Mouse (Mus musculus) heart, postnatal 25 days (tissue): Measurements from ENCODE around the gene Anks1b. TPM values are rescaled to one million over a fixed set of nuclear protein-coding genes. Genes with fewer than 3 reads are reported as not detected.

ENCODE experiments used
- DNase-seq: peaks from one replicate; pipeline ENCODE4 v3.0.0; 2022; ENCODE audit warnings: low spot score
- intact Hi-C: fragments of 180-260 bp; cut with DNase I; formaldehyde crosslinking; loops from one replicate; pipeline ENCODE4 v1.15.1; 2025
- total RNA-seq, 2 experiments: library from RNA; stranded (reverse); gene quantifications; 2 replicates each; pipeline ENCODE4 v1.2.3; 2021

Anks1b gene
- total RNA-seq, 2 experiments from 2014 or later, result 0.48 to 0.70 TPM

DNA sequence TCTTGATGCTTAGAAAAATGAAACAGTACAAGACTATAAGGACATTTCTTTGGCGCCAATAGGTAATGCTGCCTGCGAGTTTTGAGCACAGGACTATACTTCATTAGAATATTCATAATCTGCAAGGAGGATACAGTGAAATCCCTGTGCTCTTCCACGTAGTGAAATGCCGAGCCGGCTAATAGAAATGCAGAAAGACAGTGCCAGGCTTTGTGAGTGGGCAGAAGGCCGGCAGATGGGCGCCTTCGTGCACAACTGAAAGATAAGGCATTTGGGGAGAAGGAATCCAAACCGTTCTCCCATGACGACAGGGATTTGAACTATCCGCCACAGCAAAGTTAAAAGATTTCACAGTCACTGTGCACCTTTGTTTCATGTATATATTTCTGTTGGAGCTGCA, 1019.4 kb downstream of the Anks1b start:
- DNase-seq, result no peak
- intact Hi-C loops, result no loop called here

DNA sequence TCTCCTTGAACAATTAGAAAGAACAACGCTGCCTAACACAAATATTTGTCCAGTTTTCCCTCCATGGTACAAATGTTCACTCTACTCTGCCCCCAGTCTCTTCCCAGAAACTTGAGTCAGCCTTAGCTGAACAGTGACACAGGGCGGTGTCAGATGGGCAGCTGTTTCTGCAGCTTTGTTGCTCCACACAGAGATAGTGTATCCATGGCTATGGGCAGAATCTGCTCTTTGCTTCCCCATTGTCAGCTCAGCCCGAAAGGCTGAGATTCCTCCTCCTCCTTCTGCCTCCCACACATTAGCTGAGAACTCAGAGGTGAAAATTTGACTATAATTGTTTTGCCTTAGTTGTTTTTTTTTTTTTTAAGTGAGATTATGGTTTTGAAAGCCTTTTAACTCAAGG, 1024.6 kb downstream of the Anks1b start:
- intact Hi-C loops, result no loop called here
- peak; percentile 3 for DNase-seq

DNA sequence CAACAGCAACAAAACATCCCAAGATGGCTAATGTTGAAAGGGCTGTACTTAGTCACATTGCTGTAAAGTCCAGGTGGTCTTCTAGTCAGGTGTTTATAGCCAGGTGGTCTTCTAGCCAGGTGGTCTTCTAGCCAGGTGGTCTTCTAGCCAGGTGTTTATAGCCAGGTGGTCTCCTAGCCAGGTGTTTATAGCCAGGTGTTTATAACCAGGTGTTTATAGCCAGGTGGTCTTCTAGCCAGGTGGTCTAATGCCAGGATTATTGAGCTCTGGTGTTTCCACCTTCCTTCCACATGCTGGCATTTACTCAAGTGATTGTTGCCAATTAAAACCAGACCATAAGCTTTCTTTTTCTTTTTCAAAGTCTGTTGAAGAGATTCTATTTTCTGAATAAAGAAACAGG, 1030.9 kb downstream of the Anks1b start:
- no peak for DNase-seq
- intact Hi-C loops, result no loop called here

DNA sequence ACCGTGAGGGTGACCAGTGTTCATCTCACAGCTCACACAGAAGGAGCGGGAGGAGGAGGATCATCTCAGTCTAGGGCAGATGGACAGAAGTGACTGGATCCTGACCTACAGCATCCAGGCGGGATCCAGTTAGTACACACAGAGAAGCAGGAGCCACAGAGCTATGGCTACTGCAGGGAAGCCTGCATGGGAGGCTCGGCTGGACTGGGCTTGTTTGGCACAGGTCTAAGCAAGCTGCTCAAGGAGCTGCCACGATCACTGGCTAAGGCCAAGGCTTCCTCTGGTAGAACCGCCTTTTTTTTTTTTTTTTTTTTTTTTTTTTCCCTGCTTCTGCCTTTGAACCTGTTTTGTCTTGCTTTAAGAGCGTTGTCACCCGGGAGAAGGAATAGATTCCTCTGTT, 1034.1 kb downstream of the Anks1b start:
- intact Hi-C loops, result no loop called here
- no peak for DNase-seq

DNA sequence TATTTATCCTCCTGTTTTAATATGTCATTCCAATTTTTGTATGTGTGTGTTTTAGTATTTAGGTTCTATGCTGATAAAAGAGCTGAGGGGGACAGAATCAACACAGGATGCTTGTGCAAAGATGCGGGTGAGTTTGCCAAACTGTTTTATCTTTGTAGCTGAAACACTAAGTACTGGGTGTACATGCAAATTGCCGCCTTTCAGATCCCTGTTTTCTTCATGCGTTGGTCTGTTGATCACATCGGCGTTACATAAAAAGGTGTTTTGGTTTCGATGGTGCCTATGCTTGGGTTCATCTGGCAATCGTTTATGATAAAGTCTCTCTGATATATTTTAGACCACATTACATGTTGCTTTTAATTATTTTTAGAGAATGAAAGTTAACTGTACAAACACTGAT, 1050.2 kb downstream of the Anks1b start:
- intact Hi-C loops, result no loop called here
- DNase-seq, result no peak

DNA sequence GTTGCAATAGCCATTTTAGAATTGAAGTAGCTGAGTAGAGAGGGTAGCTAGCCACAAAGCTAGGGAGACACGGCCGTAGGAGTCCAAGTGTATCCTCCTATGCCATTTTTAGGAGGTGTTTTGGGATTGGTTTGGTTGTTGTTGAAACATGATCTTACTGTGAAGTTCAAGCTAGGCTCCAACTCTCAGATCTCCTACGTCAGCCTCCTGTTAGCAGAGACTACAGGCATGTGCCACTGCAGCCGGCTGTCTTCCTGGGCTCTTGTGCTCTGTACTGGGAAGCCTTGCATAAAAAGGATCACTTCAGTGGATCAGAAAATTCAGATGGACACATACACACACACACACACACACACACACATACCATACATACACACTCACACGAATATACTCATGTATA, 1059.8 kb downstream of the Anks1b start:
- intact Hi-C loops, result no loop called here
- no peak for DNase-seq

DNA sequence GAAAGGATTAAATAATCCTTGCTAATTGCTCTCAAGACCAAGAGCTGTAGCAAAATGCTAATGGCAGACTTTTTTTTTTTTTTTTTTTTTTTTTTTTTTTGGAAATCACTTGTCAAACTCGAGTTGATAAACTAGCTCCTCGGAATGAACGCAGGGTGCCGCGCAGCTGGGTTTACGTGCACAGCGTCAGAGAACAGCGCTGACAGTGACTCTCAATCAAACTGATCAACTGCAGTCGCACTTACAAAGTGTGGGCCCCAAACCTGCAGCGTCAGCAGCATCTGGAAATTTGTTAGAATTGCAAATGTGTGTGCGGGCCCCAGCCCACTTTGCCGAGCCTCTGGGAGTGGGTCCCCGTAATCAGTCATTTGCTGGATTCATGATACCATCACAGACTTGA, 1061.4 kb downstream of the Anks1b start:
- DNase-seq, result no peak
- intact Hi-C loops, result no loop called here

DNA sequence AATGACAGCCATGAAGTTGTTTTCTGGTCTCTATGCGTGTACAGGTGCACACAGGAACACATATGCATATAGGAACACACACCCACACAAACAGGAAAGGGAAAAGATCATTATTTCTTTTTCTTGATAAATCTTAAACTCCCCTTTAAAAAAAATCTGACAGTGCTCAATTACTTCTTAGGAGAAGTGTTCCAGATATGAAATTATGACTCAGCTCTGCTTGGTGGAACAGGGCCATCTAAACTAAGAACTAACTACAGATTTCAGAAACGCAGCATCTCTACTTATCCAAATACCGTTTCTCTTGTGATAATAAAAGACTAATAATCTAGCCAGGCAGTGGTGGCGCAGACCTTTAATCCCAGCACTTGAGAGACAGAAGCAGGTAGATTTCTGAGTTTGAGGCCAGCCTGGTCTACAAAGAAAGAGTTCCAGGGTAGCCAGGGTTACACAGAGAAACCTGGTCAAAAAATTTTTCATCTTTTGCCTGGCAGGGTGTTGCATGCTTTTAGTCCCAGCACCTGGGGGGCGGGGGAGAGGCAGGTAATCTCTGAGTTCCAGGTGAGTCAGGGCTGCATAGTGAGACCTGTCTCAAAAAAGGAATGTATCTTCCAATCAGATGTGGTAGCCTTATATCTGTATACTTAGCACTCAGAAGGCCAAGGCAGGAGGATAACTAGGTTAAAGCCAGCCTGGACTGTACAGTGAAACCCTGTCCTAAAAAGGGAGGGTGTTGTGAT, 1064.6 kb downstream of the Anks1b start:
- intact Hi-C loops, result no loop called here
- no peak for DNase-seq

DNA sequence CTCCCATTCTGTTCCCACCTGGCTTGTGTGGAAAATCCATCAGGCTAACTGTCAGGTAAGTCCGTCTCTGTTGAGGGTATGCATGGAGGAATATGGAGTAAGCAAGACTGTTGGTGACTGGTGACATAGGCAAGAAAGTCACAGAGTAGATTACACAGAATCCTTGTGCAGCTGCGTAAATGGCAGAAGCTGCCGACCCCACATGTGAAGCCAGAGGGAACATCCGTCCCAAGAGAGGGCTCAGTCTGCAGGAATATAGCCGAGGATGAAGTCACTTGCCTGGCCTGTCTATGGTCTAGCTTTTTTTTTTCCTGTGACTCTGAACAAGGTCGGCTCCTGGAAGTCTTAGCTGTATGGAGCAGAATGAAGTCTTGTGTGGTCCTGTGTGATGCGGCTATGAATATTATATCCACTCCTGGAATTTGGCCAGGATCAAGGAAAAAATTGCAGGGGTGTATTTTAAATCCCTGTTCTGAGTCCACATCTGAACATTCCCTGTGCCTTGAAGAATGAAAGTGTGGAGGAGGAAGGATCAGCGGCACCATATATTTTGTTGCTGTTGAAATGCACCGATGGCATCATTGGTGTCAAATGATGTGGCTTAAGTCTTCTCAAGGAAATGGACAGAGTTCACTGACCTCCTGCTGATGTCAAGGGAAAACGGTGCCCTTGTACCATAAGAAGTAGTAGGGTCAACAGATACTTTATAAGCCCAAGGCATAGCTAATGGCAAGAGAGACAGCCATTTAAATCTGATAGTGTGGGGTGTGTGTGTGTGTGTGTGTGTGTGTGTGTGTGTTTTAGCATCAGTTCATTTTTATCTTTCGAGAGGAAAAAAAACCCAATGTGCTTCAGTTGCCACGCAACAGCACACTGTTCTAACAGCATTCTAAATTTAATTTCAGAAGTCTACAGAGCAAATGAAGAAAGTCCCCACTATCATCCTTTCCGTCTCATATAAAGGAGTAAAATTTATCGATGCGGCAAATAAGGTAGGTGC, 1067.5 kb downstream of the Anks1b start:
- DNase-seq, result peak; percentile 58
- intact Hi-C loops, result no loop called here

DNA sequence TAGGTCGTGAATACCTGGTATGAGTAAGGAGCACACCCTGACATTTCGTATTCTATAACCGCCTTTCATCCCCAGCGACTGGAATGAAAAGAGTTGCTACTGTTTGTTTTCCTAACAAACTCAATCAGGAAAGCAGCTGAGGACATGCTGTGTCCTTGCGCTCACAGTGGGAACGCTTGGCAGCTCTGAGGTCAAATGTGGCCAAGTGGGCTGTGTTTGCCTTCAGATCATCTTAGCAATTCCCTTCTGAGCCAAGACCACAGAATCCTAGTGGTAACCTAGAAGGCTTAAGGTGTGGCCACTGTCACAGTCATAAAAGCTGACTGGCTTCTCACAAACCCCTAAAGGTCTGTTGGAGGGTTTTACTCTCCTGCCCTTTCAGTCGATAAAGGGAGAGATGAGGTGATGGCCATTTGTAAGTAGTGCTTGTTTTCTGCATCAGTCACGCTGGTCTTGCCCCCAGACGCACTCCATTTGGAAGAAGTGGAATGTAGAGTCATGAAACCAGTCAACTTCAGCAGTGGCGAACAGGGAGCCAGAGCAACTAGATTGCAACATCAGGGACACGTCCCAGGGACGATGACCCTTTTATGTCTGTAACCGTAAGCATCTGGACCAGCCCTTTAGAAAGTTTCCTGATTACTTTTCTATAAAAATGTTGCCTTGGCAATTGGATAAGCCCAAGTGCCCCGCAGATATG, 1068.8 kb downstream of the Anks1b start:
- intact Hi-C loops, result no loop called here
- DNase-seq, result peak; percentile 42

DNA sequence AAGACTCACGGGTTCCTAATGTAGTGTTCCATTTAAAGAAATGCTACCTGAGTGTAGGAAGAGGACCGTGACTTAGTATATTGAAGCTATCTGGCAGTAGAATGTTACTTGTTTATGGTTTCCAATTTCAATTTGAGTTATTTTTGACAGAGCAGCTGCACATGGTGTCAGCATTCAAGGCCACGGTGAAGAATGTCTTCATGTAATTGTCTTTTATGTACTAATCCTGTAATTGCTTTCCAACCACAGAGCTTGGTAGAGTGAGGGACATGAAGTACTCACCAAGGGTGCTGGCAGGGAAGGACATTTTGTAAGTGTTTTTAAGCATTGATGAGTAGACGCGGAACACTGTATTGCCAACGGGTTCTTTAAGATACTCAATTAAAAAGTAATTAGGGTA, 1073.7 kb downstream of the Anks1b start:
- intact Hi-C loops, result no loop called here
- DNase-seq, result no peak

DNA sequence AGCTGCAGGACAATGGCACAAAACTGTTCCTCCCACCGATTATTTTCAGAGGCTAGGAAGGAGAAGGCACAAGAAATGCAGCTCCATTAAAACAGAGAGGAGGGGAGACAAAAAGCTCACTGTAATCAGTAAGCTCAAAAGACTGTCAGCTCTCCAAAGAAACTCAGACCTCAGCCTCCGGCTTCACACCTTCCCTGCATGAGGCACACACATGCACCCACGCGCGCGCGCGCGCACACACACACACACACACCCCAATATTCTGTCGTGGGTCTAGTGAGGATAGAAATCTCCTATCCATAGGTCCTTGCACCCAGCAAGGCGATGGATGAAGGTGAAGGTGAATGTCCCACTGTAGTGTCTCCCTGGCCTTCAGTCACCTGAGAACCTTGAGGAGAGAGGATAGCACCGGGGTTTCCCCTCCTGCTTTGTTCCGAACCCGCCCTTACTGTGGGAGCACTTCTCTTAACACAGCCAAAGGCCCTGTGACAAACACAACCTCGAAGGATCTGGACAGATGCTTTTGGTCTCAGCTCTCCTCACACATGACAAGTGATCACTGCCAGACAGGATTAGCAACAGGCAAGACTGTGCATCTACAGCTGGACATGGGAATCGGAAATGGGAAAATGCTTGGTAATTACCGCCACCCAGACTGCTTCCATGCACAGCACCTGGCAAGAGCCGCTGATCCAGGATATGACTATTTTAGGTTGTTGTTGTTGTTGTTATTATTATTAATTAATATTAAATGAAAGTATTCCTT, 1074.5 kb downstream of the Anks1b start:
- intact Hi-C loops, result no loop called here
- no peak for DNase-seq

DNA sequence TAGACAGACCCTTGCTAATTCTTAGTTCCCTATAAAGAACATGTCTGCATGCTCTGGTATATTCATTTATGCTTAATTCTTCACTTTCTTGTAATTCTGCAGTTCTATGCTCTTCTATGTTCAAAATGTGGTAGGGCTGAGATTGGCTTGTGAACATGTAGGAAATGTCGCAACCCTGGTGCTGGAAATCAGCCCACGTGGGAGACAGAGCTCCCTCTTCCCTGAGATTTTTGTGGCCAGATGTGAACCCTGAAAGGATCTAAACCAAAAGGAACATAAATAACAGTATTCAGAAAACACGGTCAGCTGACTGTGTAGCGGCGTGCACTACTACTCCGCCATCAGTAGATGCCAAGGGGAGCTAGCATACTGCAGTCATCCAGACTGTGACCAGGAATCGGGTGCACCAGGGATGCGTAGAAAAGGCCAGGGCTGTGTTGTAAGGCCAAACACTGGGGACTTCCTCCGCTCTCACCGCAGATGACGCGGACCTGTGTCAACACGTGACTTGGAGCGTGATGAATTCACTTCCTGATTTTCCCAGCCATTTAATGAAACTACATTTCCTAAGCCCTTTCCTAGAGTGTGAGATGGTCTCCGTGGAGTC, 1079.9 kb downstream of the Anks1b start:
- peak; percentile 12 for DNase-seq
- intact Hi-C loops, result no loop called here

DNA sequence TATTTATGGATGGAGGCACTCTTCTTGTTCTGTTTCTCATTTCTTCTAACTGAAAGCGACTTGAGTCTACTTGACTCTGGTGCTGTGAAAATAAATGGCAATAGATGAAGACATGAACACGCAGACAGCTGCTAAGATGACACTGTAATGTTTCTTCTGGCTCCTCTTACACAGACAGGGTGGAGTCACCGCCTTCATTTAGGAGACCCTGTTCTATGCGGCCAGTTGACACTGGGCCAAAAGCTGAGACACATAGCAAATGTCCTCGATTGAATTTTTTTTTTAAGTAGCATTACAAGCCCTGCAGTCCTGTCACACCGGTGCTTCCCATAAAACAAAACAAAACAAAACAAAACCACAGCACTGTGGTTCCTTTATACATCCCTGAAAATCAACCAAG, 1080.5 kb downstream of the Anks1b start:
- DNase-seq, result peak; percentile 19
- intact Hi-C loops, result no loop called here

DNA sequence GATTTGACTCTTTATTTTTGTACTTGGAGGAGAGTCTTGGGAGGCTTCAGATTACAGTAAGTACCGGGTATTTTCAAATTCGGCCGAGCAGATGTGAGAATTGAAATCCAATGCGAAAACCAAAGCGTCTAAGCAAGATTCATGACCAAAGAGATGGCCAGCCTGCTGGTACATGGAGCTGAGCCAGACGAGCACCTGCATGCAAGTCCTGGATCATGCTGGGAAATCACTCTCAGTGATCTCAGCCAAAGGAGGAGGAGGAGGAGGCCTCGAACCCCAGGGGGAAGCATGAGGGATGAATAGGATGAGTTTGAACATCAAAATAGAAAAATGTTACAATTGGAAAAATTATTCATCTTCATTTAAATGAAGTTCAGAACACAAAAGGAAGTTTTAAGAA, 1087.1 kb downstream of the Anks1b start:
- no peak for DNase-seq
- intact Hi-C loops, result no loop called here

DNA sequence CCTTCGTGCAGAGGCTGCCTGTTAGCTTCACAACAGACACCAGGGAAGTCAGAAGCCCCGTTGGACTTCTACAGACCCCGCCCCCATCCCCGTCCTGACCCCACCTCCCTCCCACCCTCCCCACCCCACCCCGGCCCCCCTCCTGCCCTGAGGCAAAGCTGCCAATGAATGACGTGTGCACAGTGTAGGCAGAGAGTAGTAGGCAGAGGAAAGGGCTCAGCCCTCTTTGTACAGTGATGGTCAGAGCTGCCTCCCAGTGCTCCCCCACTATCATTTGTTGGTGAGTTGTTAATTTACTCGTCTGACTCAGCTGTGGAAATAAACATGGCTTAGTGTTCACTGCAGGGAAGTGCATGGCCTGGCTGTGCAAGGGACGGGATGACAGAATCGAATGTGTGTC, 1091.2 kb downstream of the Anks1b start:
- intact Hi-C loops, result no loop called here
- DNase-seq, result no peak

DNA sequence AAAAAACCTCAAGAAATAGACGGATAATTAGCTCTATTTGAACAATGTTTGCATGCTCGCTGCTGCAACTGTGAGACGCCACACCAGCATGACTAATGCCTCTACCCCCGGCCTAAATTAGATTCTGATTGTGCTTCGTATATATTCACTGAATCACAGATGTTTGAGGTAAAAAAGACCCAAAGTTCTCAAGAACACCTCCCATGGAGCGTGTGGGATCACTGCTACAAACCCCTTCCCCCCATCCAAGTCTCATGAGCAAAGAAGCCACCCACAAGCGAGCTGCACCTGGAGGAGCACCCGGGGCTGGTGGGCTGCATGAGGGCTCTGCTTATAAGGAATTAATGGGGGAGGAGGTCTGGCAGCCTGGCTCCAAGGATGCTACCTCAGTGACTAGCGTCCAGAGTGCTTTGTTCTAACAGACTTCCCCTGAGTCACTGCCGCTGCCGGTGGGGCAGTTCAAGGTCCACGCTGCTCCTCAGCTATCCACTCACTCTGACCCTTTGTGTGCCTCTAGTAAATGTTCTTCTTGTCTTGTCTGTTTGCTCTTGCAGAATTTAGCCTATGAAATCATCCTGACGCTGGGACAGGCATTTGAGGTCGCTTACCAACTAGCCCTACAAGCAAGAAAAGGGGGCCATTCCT, 1092.5 kb downstream of the Anks1b start:
- intact Hi-C loops, result no loop called here
- DNase-seq, result no peak

DNA sequence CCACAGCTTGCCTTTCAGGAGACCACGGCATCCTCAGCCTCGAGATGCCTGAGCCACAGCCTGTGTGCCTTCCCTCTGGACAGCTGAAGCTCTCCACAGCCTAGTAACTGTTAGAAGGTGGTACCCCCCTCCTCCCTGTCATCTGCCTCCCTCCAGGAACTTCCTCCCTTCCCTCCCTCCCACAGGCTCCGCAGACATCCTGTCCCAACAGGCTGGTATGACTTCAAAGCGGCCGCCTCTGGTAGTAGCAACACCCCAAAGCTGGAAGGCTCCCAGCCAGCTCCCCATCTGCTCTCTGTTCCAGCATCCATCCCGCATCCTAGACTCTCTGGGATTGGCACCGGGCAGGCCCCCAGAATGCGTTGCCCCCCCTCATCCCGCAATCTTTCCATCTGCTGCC, 1093.5 kb downstream of the Anks1b start:
- DNase-seq, result no peak
- intact Hi-C loops, result no loop called here

DNA sequence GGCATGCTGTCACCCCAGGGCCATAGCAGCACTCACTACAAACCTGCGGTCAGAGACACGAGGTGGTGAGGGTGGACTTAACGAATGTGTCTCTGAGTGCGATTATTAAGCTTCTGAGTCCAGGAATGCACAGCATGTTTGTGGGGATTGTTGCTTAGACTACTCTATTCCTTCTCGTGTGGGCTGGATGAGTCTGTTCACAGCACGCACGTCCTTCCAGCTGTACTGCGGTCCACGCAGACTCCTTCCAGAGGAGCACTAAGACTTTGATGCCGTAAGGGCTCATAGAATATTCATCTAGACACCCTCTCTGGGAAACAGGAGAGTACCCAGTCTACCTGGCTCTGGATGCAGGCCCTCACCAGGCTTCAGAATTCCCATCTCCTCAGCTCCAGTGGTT, 1094.9 kb downstream of the Anks1b start:
- intact Hi-C loops, result no loop called here

More for the DNA sequence above, 1094.9 kb downstream of the Anks1b start:
- no peak for DNase-seq
